Mouse (Mus musculus) skeletal muscle tissue, postnatal 0 days (tissue): ENCODE measurements around the gene Olfr159. TPM values are rescaled to one million over a fixed set of nuclear protein-coding genes. Genes with fewer than 3 reads are reported as not detected.

Experiments used
- polyA plus RNA-seq: library from polyadenylated mRNA; unstranded; fragments of >200 nt; fragmentation: Nextera tagmentation; extraction: Ambion mirVana; gene quantifications from 2 replicates; pipeline ENCODE4 v1.2.1, GENCODE M21; 2015

Olfr159 gene
- not detected in 2 replicates for polyA plus RNA-seq

GRCm38 (mm10) chr4:43770909-43771308, at the start of gene Olfr159:
Gene Olfr159, minus strand, starts transcription at chr4:43771009.

GRCm38 (mm10) chr4:43729794-43730550, 40.8 kb downstream of the Olfr159 start, which contains the start of gene Spaar:
Gene Spaar, plus strand, starts transcription at chr4:43730034.

GRCm38 (mm10) chr4:43726995-43727394, 43.8 kb downstream of the Olfr159 start, which contains the start of gene Hrct1:
Gene Hrct1, plus strand, starts transcription at chr4:43727188.

Other genes with a start within 250 kb of the Olfr159 start
- 10,111 and 10,503 TPM in 2 replicates for gene Tpm2, start 247.2 kb downstream of the Olfr159 start, polyA plus RNA-seq
- 73.8 and 82.0 TPM in 2 replicates for gene Creb3, start 208.7 kb downstream of the Olfr159 start, polyA plus RNA-seq
- gene Tln1, start 208.3 kb downstream of the Olfr159 start, polyA plus RNA-seq: 49.9 and 55.4 TPM in 2 replicates
- gene Rgp1, start 192.3 kb downstream of the Olfr159 start, polyA plus RNA-seq: 10.9 and 16.0 TPM in 2 replicates
- gene Gba2, start 192.1 kb downstream of the Olfr159 start, polyA plus RNA-seq: 10.1 and 10.5 TPM in 2 replicates
- gene Msmp, start 186.5 kb downstream of the Olfr159 start, polyA plus RNA-seq: 0.72 and 0.85 TPM in 2 replicates
- gene Npr2, start 139.1 kb downstream of the Olfr159 start, polyA plus RNA-seq: 11.0 and 11.8 TPM in 2 replicates
- 0.16 TPM in 1 of 2 replicates, not detected in the other for gene Spag8, start 117.4 kb downstream of the Olfr159 start, polyA plus RNA-seq
- 205 and 218 TPM in 2 replicates for gene Hint2, start 114.5 kb downstream of the Olfr159 start, polyA plus RNA-seq
- gene Tmem8b, start 102.0 kb downstream of the Olfr159 start, polyA plus RNA-seq: 3.4 and 4.4 TPM in 2 replicates
- gene Fam221b, start 101.9 kb downstream of the Olfr159 start, polyA plus RNA-seq: 3.3 and 4.2 TPM in 2 replicates
- not detected in 2 replicates for gene Olfr70, start 70.2 kb downstream of the Olfr159 start, polyA plus RNA-seq
- gene Olfr71, start 60.8 kb downstream of the Olfr159 start, polyA plus RNA-seq: not detected in 2 replicates
- gene Hrct1, start 43.8 kb downstream of the Olfr159 start, polyA plus RNA-seq: 5.8 and 8.3 TPM in 2 replicates
- 1.2 and 1.4 TPM in 2 replicates for gene Spaar, start 41.0 kb downstream of the Olfr159 start, polyA plus RNA-seq
- not detected in 2 replicates for gene Olfr156, start 52.9 kb upstream of the Olfr159 start, polyA plus RNA-seq
- not detected in 2 replicates for gene Olfr157, start 69.2 kb upstream of the Olfr159 start, polyA plus RNA-seq
- not detected in 2 replicates for gene Olfr155, start 80.6 kb upstream of the Olfr159 start, polyA plus RNA-seq
- gene Reck, start 104.5 kb upstream of the Olfr159 start, polyA plus RNA-seq: 10.0 and 10.3 TPM in 2 replicates
- 67.6 and 79.1 TPM in 2 replicates for gene Glipr2, start 186.4 kb upstream of the Olfr159 start, polyA plus RNA-seq
- not detected in 2 replicates for gene Ccin, start 212.5 kb upstream of the Olfr159 start, polyA plus RNA-seq
- gene Clta, start 233.4 kb upstream of the Olfr159 start, polyA plus RNA-seq: 167 and 198 TPM in 2 replicates